ENCODE assay signal across 17 mouse cellular contexts in genomic region chr10:96549651-96550050, GRCm38 (mm10).
DNase-seq lines count a peak whose midpoint lies in the region; ATAC-seq and TF ChIP-seq lines count a peak whose summit lies in the region.
"Had no signal": no experiment of that assay in that cellular context is flagged by ENCODE, and none has a peak within 500 bp of the region (broad histone marks: within the 10 kb centered on the region; RNA-seq: fewer than 3 reads in every experiment).

No protein-coding gene starts in this region.

- no peaks in the 10 kb centered on the region for H3K36me3 ChIP-seq in kidney, postnatal 0 days (ENCODE audit: insufficient read depth, low read length)
- no peaks in the 10 kb centered on the region for H3K36me3 ChIP-seq in macrophage (ENCODE audit: inconsistent target)
- H3K36me3 ChIP-seq in hindbrain, embryonic 14.5 days (replicated peaks; ENCODE audit: control insufficient read depth, insufficient read depth), result no peaks in the 10 kb centered on the region
- H3K36me3 ChIP-seq: embryonic facial prominence, embryonic 12.5 days; forebrain, embryonic 15.5 days; heart, embryonic 13.5 days had no signal

- no peaks in the 10 kb centered on the region for H3K79me2 ChIP-seq in macrophage (ENCODE audit: inconsistent target)

- TF ChIP-seq CTCF in kidney, postnatal 0 days (IDR thresholded peaks at IDR 0.05; ENCODE audit: low read depth), result no peak

- H3K4me1 ChIP-seq in kidney, postnatal 0 days (replicated peaks; ENCODE audit: insufficient read depth, low read length), result no peaks in the 10 kb centered on the region; the same call in 1 of the 2 replicates
- H3K4me1 ChIP-seq in hindbrain, embryonic 14.5 days (replicated peaks; ENCODE audit: control insufficient read depth, insufficient read depth, low read length), result no peaks in the 10 kb centered on the region
- H3K4me1 ChIP-seq: embryonic facial prominence, embryonic 12.5 days; heart, embryonic 13.5 days had no signal

- H3K27me3 ChIP-seq in kidney, postnatal 0 days (ENCODE audit: insufficient read depth, low read length), result no peaks in the 10 kb centered on the region
- H3K27me3 ChIP-seq in hindbrain, embryonic 14.5 days (ENCODE audit: control insufficient read depth, insufficient read depth, low read length), result no peaks in the 10 kb centered on the region
- H3K27me3 ChIP-seq: embryonic facial prominence, embryonic 12.5 days; forebrain, embryonic 15.5 days; heart, embryonic 13.5 days had no signal

- 46% methylated on average over 2 of the region's 2 CpGs for WGBS in kidney, postnatal 0 days
- WGBS in macrophage (ENCODE audit: missing documents), result 68% methylated on average over 2 of the region's 2 CpGs
- 74% methylated on average over 2 of the region's 2 CpGs for WGBS in hindbrain, embryonic 14.5 days

- peak; percentile 45 for DNase-seq in kidney, postnatal 0 days (ENCODE audit: low spot score)
- no peak for DNase-seq in kidney, postnatal 25 days
- peak; percentile 55 for DNase-seq in adipocyte (ENCODE audit: low spot score)
- peak; percentile 31 for DNase-seq in embryo, embryonic 10.5 days (ENCODE audit: low spot score)
- no peak for DNase-seq in right cerebral cortex, adult 18-20 months
- DNase-seq in hindbrain, embryonic 14.5 days (ENCODE audit: low spot score), result no peak
- DNase-seq: adrenal gland, adult 8-10 months; adrenal gland, postnatal 36 days; cerebellum, adult 11 months; cerebellum, adult 8-10 months; cerebellum, postnatal 14 days; gastrocnemius, postnatal 36 days had no signal

- no peak overlapping the region for H3K4me2 ChIP-seq in kidney, postnatal 0 days (ENCODE audit: low read length)
- no peak overlapping the region for H3K4me2 ChIP-seq in hindbrain, embryonic 14.5 days (replicated peaks)
- H3K4me2 ChIP-seq: embryonic facial prominence, embryonic 12.5 days; forebrain, embryonic 15.5 days; heart, embryonic 13.5 days had no signal

- no peak overlapping the region for H3K4me3 ChIP-seq in kidney, postnatal 0 days (replicated peaks; ENCODE audit: low read depth, low read length)
- no peak overlapping the region for H3K4me3 ChIP-seq in macrophage (ENCODE audit: inconsistent target)
- no peak overlapping the region for H3K4me3 ChIP-seq in hindbrain, embryonic 14.5 days (replicated peaks; ENCODE audit: low read length)
- H3K4me3 ChIP-seq: embryonic facial prominence, embryonic 12.5 days; forebrain, embryonic 15.5 days; heart, embryonic 13.5 days had no signal

- no peaks in the 10 kb centered on the region for H3K9me3 ChIP-seq in kidney, postnatal 0 days (replicated peaks; ENCODE audit: low read length)
- no peaks in the 10 kb centered on the region for H3K9me3 ChIP-seq in hindbrain, embryonic 14.5 days (ENCODE audit: control insufficient read depth, low read length)
- H3K9me3 ChIP-seq: embryonic facial prominence, embryonic 12.5 days; forebrain, embryonic 15.5 days; heart, embryonic 13.5 days had no signal

- no peak overlapping the region for H3K27ac ChIP-seq in kidney, postnatal 0 days
- H3K27ac ChIP-seq in macrophage, result peak overlapping the region; percentile 75
- no peak overlapping the region for H3K27ac ChIP-seq in hindbrain, embryonic 14.5 days
- H3K27ac ChIP-seq: embryonic facial prominence, embryonic 12.5 days; forebrain, embryonic 15.5 days; heart, embryonic 13.5 days had no signal

- H3K9ac ChIP-seq in kidney, postnatal 0 days (ENCODE audit: low read depth, low read length), result no peak overlapping the region
- H3K9ac ChIP-seq in hindbrain, embryonic 14.5 days, result no peak overlapping the region
- H3K9ac ChIP-seq: embryonic facial prominence, embryonic 12.5 days; forebrain, embryonic 15.5 days; heart, embryonic 13.5 days had no signal

- ATAC-seq in kidney, postnatal 0 days (replicated peaks; ENCODE audit: low FRiP score, low read depth), result no peak
- no peak for ATAC-seq in hindbrain, embryonic 14.5 days (ENCODE audit: low FRiP score)
- ATAC-seq: forebrain, embryonic 15.5 days; hindbrain, embryonic 16.5 days had no signal

Comparison
In these comparisons a context has a peak if more than half of its experiments do, and no peak if none do; other contexts are left out.
1. DNase-seq: peak in kidney, postnatal 0 days (single experiment), adipocyte (single experiment) and embryo, embryonic 10.5 days (single experiment); none in kidney, postnatal 25 days (0 of 2), right cerebral cortex, adult 18-20 months (single experiment) and hindbrain, embryonic 14.5 days (single experiment).